Mouse (Mus musculus) thymus, postnatal 0 days (tissue): ENCODE results near the gene Gnb1l. TPM values are rescaled to one million over a fixed set of nuclear protein-coding genes. Genes with fewer than 3 reads are reported as not detected.

Source experiments
- DNase-seq: peaks from one replicate; pipeline ENCODE4 v3.0.0-alpha.2; 2015; ENCODE audit warnings: low spot score
- polyA plus RNA-seq: library from polyadenylated mRNA; unstranded; fragments of >200 nt; fragmentation: Nextera tagmentation; extraction: Ambion mirVana; gene quantifications from 2 replicates; pipeline ENCODE4 v1.2.1, GENCODE M21; 2015

Gene Gnb1l
- polyA plus RNA-seq, 1 experiment from 2014 or later = 35.2 TPM

- DNase-seq = no peak
These were observed 87.8 kb downstream of the Gnb1l start for GRCm38 (mm10) chr16:18586076-18586905.

GRCm38 (mm10) chr16:18586906-18587546 is 88.5 kb downstream of the Gnb1l start:
- no peak for DNase-seq

- DNase-seq = no peak
These were observed 89.6 kb downstream of the Gnb1l start for GRCm38 (mm10) chr16:18587847-18588737.

GRCm38 (mm10) chr16:18588738-18589055 is 90.2 kb downstream of the Gnb1l start:
- DNase-seq = no peak

GRCm38 (mm10) chr16:18589080-18589621 is 90.6 kb downstream of the Gnb1l start:
- DNase-seq = no peak

- DNase-seq = peak; percentile 70
These were observed 91.6 kb downstream of the Gnb1l start, which contains the start of gene Tbx1 for GRCm38 (mm10) chr16:18589804-18590790. Tbx1 (minus strand) TSS chr16:18590671.

GRCm38 (mm10) chr16:18591047-18592018 is 92.8 kb downstream of the Gnb1l start:
- DNase-seq = peak; percentile 44

- DNase-seq = no peak
These were observed 95.4 kb downstream of the Gnb1l start for GRCm38 (mm10) chr16:18593930-18594329.

GRCm38 (mm10) chr16:18596255-18596654 is 97.7 kb downstream of the Gnb1l start:
- DNase-seq = no peak

GRCm38 (mm10) chr16:18598006-18598405 is 99.5 kb downstream of the Gnb1l start:
- no peak for DNase-seq

GRCm38 (mm10) chr16:18601447-18601846 is 102.9 kb downstream of the Gnb1l start:
- DNase-seq = no peak

- no peak for DNase-seq
These were observed 105.8 kb downstream of the Gnb1l start for GRCm38 (mm10) chr16:18604267-18604701.

GRCm38 (mm10) chr16:18605705-18606104 is 107.2 kb downstream of the Gnb1l start:
- DNase-seq = no peak

- no peak for DNase-seq
These were observed 109.7 kb downstream of the Gnb1l start for GRCm38 (mm10) chr16:18608226-18608625.

GRCm38 (mm10) chr16:18609099-18609498 is 110.6 kb downstream of the Gnb1l start:
- no peak for DNase-seq

GRCm38 (mm10) chr16:18611752-18612151 is 113.2 kb downstream of the Gnb1l start:
- no peak for DNase-seq

- DNase-seq = no peak
These were observed 114.8 kb downstream of the Gnb1l start for GRCm38 (mm10) chr16:18613301-18613700.
